Mouse (Mus musculus): ENCODE results near the gene Gm13287.
"Not testable (repeated sequence)": the region's sequence is repeated elsewhere in the genome, so short reads cannot be mapped to it uniquely, and the experiment has no call there.

Gene Gm13287

DNA sequence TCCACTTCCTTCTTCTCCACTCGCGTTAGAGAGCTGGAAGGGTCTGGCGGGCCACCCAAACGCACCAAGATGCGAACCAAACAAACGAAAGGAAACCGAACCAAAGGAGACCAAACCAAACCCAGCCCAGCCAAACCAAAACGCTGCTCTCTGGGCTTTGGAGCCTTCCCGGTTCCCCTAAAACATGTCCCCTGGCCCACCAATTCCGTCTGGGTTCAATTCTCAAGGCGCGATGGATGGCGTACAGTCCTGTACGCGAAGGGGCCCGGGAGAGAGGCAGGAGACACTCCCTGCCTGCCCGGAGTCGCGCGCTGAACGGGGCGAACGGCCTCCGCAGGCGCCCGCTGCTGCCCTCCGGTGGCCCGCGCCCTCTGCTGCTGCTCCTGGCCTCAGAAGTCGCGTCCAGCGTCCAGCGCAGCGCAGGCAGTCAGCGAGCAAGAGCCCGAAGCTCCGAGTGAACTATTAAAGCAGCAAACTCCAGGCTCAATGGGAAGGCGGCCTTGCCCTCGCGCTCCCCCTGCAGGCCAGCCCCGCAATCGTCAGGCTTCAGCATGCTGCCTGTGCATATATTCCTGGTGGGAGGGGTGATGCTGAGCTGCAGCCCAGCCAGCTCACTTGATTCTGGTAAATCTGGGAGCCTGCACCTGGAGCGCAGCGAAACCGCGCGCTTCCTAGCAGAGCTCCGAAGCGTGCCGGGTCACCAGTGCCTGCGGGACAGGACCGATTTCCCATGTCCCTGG is 8.9 kb upstream of the Gm13287 start, which contains the start of gene Gm13275:
Gene Gm13275 (plus strand): TSS at position 552 of the 740 bp plus-strand sequence.
- in situ Hi-C loops (cut with MboI, MseI) = loop anchor here (25.0 kb wide), 1 partner anchor 782 kb away; no protein-coding TSS in a partner anchor

DNA sequence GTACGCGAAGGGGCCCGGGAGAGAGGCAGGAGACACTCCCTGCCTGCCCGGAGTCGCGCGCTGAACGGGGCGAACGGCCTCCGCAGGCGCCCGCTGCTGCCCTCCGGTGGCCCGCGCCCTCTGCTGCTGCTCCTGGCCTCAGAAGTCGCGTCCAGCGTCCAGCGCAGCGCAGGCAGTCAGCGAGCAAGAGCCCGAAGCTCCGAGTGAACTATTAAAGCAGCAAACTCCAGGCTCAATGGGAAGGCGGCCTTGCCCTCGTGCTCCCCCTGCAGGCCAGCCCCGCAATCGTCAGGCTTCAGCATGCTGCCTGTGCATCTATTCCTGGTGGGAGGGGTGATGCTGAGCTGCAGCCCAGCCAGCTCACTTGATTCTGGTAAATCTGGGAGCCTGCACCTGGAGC is 6.0 kb upstream of the Gm13287 start, which contains the start of gene Gm13279:
Gene Gm13279 (plus strand): TSS at position 301 of the 400 bp plus-strand sequence.
- in situ Hi-C loops (cut with MboI, MseI) = loop anchor here (25.0 kb wide), 1 partner anchor 785 kb away; no protein-coding TSS in a partner anchor

DNA sequence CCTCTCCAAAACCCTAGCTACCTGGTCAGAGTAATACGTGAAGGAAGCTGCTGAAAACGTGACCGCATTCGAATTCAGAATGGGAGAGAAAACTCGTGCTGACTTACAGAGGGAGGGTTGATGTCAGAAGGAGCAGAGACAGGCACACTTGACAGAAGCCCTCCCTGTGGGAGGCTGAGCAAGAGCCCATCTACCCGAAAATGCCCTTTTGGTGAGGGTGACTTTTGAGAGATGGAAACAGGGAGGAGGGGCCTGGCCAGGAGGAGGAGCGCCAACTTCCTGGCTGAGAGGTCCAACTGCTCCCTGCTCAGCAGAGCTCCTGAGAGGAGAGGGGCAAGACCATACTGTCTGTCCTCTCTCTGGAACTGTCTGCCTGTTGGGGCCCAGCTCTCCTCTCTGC is 3.7 kb upstream of the Gm13287 start, which contains the start of gene Gm13285:
Gene Gm13285 (plus strand): TSS at position 301 of the 400 bp plus-strand sequence.
- in situ Hi-C loops (cut with MboI, MseI) = loop anchor here (25.0 kb wide), 1 partner anchor 787 kb away; no protein-coding TSS in a partner anchor

DNA sequence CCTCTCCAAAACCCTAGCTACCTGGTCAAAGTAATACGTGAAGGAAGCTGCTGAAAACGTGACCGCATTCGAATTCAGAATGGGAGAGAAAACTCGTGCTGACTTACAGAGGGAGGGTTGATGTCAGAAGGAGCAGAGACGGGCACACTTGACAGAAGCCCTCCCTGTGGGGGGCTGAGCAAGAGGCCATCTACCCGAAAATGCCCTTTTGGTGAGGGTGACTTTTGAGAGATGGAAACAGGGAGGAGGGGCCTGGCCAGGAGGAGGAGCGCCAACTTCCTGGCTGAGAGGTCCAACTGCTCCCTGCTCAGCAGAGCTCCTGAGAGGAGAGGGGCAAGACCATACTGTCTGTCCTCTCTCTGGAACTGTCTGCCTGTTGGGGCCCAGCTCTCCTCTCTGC is 2.2 kb downstream of the Gm13287 start, which contains the start of gene Gm13288:
Gene Gm13288 (plus strand): TSS at position 301 of the 400 bp plus-strand sequence.
- in situ Hi-C loops (cut with MboI, MseI) = loop anchor here (10.0 kb wide), 1 partner anchor 60 kb away; no protein-coding TSS in a partner anchor

DNA sequence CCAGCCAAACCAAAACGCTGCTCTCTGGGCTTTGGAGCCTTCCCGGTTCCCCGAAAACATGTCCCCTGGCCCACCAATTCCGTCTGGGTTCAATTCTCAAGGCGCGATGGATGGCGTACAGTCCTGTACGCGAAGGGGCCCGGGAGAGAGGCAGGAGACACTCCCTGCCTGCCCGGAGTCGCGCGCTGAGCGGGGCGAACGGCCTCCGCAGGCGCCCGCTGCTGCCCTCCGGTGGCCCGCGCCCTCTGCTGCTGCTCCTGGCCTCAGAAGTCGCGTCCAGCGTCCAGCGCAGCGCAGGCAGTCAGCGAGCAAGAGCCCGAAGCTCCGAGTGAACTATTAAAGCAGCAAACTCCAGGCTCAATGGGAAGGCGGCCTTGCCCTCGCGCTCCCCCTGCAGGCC is 2.7 kb downstream of the Gm13287 start:
- in situ Hi-C loops (cut with MboI, MseI) = loop anchor here (10.0 kb wide), 1 partner anchor 59 kb away; no protein-coding TSS in a partner anchor

DNA sequence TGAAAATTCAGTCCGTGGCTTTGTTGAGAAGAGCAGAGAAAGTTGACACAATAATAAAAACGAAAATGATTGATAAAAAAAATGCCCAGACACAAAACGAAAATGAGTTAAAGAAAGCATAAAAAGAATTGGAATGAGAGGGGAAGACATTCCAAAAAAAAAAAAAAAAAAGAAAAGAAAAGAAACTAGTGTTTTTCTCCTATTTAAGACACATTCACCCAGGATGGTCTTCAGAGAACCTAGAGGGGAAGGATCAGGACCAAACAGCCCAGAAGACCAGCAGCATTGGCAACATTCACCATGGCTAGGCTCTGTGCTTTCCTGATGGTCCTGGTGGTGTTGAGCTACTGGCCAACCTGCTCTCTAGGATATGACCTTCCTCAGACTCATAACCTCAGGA is 12.9 kb downstream of the Gm13287 start, which contains the start of gene Ifna7:
Gene Ifna7 (plus strand): TSS at position 301 of the 400 bp plus-strand sequence.
- in situ Hi-C loops (cut with MboI, MseI) = no loop called here

DNA sequence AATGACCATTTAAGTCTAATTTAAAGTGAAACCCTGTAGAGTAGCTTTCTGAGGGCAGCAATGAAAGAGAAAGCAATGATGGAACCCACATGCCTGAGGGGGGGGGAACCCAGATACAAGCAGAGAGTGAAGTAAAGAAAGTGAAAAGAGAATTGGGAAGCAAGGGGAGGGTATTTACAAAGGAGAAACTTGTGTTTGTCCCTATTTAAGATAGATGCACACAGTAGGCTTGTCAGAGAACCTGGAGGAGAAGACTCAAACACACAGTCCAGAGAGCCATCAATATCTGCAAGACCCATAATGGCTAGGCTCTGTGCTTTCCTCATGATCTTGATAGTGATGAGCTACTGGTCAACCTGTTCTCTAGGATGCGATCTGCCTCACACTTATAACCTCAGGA is 16.6 kb downstream of the Gm13287 start, which contains the start of gene Ifna11:
Gene Ifna11 (plus strand): TSS at position 301 of the 400 bp plus-strand sequence.
- in situ Hi-C loops (cut with MboI, MseI) = no loop called here

DNA sequence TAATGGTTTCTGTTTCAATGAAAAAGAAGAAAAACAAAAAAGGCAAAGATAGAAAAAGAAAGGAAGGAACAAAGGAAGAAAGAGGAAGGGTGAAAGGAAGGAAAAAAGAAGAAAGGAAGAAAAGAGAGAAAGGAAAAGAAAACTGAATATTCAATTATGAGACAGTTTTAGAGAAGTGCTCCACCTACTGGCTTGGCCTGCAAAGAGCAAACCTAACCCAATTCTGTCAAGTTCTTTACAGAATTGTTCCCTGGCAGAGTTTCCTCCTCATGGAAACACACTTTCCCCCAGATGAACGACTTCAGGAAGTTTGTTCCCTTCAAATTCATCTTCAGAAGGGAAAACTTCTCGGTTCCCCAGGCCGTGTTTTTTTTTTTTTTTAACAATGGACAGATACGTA is 19.9 kb downstream of the Gm13287 start:
- in situ Hi-C loops (cut with MboI, MseI) = no loop called here

DNA sequence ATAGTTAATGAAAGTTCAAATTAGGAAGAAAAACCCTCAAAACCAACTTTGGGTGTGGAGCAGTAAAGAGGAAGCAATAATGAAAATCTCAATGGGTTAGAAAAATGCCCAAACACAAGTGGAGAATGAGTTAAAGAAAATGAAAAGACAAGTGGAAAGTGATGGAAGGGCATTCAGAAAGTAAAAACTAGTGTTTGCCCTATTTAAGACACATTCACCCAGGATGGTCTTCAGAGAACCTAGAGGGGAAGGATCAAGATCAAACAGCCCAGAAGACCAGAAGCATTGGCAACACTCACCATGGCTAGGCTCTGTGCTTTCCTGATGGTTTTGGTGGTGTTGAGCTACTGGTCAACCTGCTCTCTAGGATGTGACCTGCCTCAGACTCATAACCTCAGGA is 24.1 kb downstream of the Gm13287 start, which contains the start of gene Ifna6:
Gene Ifna6 (plus strand): TSS at position 301 of the 400 bp plus-strand sequence.
- in situ Hi-C loops (cut with MboI, MseI) = not testable (repeated sequence)

DNA sequence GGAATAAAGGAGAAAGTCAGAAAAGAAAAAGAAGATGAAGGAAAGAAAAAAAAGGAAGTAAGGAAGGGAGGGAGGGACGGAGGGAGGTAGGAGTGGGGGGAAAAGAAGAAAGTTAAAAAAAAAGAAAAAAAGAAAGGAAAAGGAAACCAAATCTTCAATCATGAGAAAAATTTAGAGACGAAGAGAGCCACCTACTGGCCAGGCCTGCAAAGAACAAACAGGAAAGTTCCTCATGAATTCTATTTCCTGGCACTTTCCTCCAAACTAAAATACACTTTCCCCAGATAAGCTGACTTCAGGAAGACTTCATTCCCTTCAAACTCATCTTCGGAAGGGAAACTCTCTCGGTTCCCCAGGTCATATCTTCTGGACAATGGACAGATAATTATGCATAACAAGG is 27.5 kb downstream of the Gm13287 start:
- in situ Hi-C loops (cut with MboI, MseI) = no loop called here

DNA sequence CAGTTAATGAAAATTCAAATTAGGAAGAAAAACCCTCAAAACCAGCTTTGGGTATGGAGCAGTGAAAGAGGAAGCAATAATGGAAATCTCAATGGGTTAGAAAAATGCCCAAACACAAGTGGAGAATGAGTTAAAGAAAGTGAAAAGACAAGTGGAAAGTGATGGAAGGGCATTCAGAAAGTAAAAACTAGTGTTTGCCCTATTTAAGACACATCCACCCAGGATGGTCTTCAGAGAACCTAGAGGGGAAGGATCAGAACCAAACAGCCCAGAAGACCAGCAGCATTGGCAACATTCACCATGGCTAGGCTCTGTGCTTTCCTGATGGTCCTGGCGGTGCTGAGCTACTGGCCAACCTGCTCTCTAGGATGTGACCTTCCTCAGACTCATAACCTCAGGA is 32.2 kb downstream of the Gm13287 start, which contains the start of gene Ifna5:
Gene Ifna5 (plus strand): TSS at position 301 of the 400 bp plus-strand sequence.
- in situ Hi-C loops (cut with MboI, MseI) = not testable (repeated sequence)

DNA sequence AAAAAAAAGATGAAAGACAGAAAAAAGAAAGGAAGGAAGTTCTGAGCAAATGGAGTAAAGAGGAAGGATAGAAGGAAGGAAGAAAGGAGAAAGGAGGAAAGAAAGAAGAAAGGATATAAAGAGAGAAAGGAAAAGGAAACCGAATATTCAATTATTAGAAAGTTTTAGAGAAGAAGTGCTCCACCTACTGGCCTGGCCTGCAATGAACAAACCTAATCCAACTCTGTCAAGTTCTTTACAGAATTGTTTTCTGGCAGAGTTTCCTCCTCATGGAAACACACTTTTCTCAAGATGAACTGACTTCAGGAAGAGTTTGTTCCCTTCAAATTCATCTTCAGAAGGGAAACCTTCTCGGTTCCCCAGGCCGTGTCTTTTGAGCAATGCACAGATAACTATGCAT is 35.8 kb downstream of the Gm13287 start:
- in situ Hi-C loops (cut with MboI, MseI) = no loop called here

DNA sequence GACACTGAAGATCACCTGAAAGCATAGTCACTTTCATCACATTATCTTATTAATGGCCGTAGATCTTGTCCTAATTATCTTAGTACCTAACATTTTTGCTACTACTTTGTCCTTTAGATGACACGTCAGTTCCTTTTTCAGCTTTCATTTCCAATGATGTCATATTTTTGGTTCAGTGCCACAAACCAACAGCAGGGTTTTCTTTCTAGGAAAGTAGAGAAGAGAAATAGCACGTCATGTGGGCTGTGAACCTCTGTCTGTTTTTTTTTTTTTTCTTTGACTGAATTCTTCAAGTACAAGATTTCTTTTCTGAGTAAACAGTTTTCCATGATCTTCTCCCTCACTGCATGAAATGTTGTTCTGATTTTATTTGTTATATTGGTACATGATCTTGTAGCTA is 37.0 kb downstream of the Gm13287 start:
- in situ Hi-C loops (cut with MboI, MseI) = no loop called here

DNA sequence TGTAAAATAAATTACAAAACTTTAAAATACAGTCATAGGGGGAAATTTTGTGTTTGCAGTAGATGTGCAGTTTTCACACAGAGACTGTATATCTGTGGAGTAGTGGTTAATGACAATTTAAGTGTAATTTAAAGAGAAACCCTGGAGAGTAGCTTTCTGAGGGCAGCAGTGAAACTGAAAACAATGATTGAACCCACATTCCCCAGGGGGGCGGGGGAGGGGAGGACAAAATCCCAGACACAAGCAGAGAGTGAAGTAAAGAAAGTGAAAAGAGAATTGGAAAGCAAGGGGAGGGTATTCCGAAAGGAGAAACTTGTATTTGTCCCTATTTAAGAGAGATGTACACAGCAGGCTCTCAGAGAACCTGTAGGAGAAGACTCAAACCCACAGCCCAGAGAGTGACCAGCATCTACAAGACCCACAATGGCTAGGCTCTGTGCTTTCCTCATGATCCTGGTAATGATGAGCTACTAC is 38.4 kb downstream of the Gm13287 start, which contains the start of gene Ifna4:
Gene Ifna4 (plus strand): TSS at position 424 of the 474 bp plus-strand sequence.
- in situ Hi-C loops (cut with MboI, MseI) = no loop called here

DNA sequence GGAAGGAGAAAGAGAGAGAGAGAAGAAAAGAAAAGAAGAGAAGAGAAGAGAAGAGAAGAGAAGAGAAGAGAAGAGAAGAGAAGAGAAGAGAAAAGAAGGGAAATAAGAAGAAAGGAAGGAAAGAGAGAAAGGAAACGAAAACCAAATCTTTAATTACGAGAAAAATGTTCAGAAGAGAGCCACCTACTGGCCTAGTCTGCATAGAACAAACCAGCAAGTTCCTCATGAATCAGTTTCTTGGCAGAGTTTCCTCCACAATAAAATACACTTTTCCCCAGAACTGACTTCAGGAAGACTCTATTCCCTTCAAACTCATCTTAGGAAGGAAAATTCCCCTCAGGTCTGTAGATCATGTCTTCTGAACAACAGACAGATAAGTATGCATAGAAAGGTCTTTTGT is 42.3 kb downstream of the Gm13287 start:
- in situ Hi-C loops (cut with MboI, MseI) = no loop called here

DNA sequence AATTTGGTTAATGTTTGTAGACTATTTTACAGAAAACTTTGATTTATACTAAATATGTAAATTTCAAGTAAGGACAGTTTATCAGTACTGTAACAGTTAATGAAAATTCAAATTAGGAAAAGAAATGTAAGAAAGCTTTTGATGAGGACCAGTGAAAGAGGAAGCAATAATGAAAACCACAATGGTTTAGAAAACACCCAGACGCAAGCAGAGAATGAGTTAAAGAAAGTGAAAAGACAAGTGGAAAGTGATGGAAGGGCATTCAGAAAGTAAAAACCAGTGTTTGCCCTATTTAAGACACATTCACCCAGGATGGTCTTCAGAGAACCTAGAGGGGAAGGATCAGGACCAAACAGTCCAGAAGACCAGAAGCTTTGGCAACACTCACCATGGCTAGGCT is 46.6 kb downstream of the Gm13287 start, which contains the start of gene Ifna1:
Gene Ifna1 (plus strand): TSS at position 390 of the 400 bp plus-strand sequence.
- in situ Hi-C loops (cut with MboI, MseI) = loop anchor here (25.0 kb wide), 1 partner anchor 438 kb away; the partner anchor contains the start of gene Cdkn2a

DNA sequence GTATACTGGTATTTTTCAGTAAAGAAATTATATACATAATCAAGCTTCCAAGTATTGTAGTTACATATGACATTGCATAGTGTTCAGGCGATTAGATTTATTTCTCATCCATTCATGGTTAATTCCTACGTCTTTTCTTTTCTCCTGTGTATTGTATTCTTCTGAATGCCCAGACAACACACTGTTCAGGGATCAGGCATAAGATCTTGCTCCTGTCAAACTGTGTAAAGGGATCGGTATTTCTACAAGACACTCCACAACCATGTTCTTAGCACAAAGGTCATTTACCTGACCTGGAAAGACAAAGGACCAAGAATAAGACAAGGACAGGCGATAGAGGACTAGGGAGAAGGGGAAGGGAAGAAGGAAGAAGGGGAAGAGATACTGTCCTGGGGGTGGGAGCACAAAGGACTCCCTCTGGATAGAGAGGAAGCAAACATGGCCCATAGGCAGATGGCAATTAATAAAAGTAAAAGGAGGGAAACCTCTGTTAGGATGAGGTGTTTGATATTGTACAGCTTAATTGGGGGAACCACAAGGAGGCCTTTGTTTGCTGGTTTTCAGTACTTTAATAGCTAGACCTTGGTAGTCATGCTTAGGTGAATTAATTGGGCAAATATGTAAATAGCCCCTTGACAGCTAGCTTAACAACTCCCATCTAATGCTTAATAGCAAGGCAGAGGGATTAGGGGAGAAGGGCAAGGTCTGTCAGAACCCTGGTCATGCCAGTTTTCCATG is 48.1 kb downstream of the Gm13287 start:
- in situ Hi-C loops (cut with MboI, MseI) = loop anchor here (25.0 kb wide), 1 partner anchor 436 kb away; the partner anchor contains the start of gene Cdkn2a
